Mouse (Mus musculus) myocyte (in vitro differentiated cells): ENCODE results near the gene Rhox3a2.
"Not testable (repeated sequence)": the region's sequence is repeated elsewhere in the genome, so short reads cannot be mapped to it uniquely, and the experiment has no call there.

Experiments used
- MAX ChIP-seq: IDR thresholded peaks from one replicate; pipeline ENCODE4 v1.6.1; 2011; ENCODE audit warnings: low read depth, mild to moderate bottlenecking, control low read depth
- POLR2A ChIP-seq: IDR thresholded peaks from one replicate; pipeline ENCODE4 v1.6.1; 2011; ENCODE audit warnings: low read depth, mild to moderate bottlenecking, control low read depth, moderate library complexity; ENCODE audit not compliant: insufficient read length
- REST ChIP-seq: IDR thresholded peaks from one replicate; pipeline ENCODE4 v1.6.1; 2011; ENCODE audit warnings: mild to moderate bottlenecking, control low read depth, moderate library complexity; ENCODE audit not compliant: insufficient read depth, insufficient read length

- TF ChIP-seq POLR2A, REST, MAX: not testable (repeated sequence)
Measured at GRCm38 (mm10) chrX:37379728-37380127, at the start of gene Rhox3a2.
